Mouse (Mus musculus): ENCODE data around the gene Otop2.

The Otop2 gene

GRCm38 (mm10) chr11:115276780-115277603 lies 30.0 kb upstream of the Otop2 start, which contains the start of gene Fdxr:
Gene Fdxr (minus strand): TSS chr11:115277050.
- DNase-seq, result peak; percentile 99

GRCm38 (mm10) chr11:115277604-115277975 lies 29.4 kb upstream of the Otop2 start:
- DNase-seq, result no peak

GRCm38 (mm10) chr11:115278176-115278575 lies 28.8 kb upstream of the Otop2 start:
- no peak for DNase-seq

GRCm38 (mm10) chr11:115279726-115280125 lies 27.2 kb upstream of the Otop2 start:
- no peak for DNase-seq

- no peak for DNase-seq
Measured at GRCm38 (mm10) chr11:115282295-115282694, 24.7 kb upstream of the Otop2 start.

GRCm38 (mm10) chr11:115282723-115283485 lies 24.1 kb upstream of the Otop2 start:
- no peak for DNase-seq

- no peak for DNase-seq
Measured at GRCm38 (mm10) chr11:115283486-115283765, 23.5 kb upstream of the Otop2 start.

GRCm38 (mm10) chr11:115283891-115284620 lies 22.9 kb upstream of the Otop2 start:
- no peak for DNase-seq

GRCm38 (mm10) chr11:115285282-115285681 lies 21.7 kb upstream of the Otop2 start:
- DNase-seq, result no peak

GRCm38 (mm10) chr11:115286201-115286993 lies 20.6 kb upstream of the Otop2 start:
- DNase-seq, result no peak

- no peak for DNase-seq
Measured at GRCm38 (mm10) chr11:115287386-115287785, 19.6 kb upstream of the Otop2 start.

GRCm38 (mm10) chr11:115288305-115288704 lies 18.7 kb upstream of the Otop2 start:
- DNase-seq, result no peak

- DNase-seq, result peak; percentile 66
Measured at GRCm38 (mm10) chr11:115289885-115290284, 17.1 kb upstream of the Otop2 start.

- no peak for DNase-seq
Measured at GRCm38 (mm10) chr11:115290314-115290713, 16.6 kb upstream of the Otop2 start.

GRCm38 (mm10) chr11:115290919-115291318 lies 16.0 kb upstream of the Otop2 start:
- DNase-seq, result peak; percentile 89

- no peak for DNase-seq
Measured at GRCm38 (mm10) chr11:115291503-115291902, 15.5 kb upstream of the Otop2 start.

GRCm38 (mm10) chr11:115292631-115293375 lies 14.2 kb upstream of the Otop2 start:
- DNase-seq, result no peak

GRCm38 (mm10) chr11:115295939-115296338 lies 11.0 kb upstream of the Otop2 start:
- no peak for DNase-seq

GRCm38 (mm10) chr11:115296471-115297210 lies 10.3 kb upstream of the Otop2 start:
- DNase-seq, result no peak

- peak; percentile 72 for DNase-seq
Measured at GRCm38 (mm10) chr11:115297214-115297826, 9.6 kb upstream of the Otop2 start, which contains the start of gene Fads6. Gene Fads6 (minus strand): TSS chr11:115297663.

- no peak for DNase-seq
Measured at GRCm38 (mm10) chr11:115298160-115298559, 8.8 kb upstream of the Otop2 start.

Data from kidney, postnatal 10 days (tissue).